Mouse (Mus musculus) testis, adult 2 months (tissue): Measurements from ENCODE around the gene Cdca4.

Source experiments
- CTCF ChIP-seq: fragments of 200-500 bp; IDR thresholded peaks from 2 replicates; pipeline ENCODE4 v1.5.1; 2012; ENCODE audit warnings: low read depth, mild to moderate bottlenecking, inconsistent platforms, low read length, moderate library complexity; ENCODE audit not compliant: control insufficient read depth, insufficient read depth, insufficient replicate concordance
- POLR2A ChIP-seq: fragments of 200-500 bp; IDR thresholded peaks from 2 replicates; pipeline ENCODE4 v1.6.1; 2012; ENCODE audit warnings: low read depth, mild to moderate bottlenecking, inconsistent platforms, low read length, moderate library complexity; ENCODE audit not compliant: control insufficient read depth

DNA sequence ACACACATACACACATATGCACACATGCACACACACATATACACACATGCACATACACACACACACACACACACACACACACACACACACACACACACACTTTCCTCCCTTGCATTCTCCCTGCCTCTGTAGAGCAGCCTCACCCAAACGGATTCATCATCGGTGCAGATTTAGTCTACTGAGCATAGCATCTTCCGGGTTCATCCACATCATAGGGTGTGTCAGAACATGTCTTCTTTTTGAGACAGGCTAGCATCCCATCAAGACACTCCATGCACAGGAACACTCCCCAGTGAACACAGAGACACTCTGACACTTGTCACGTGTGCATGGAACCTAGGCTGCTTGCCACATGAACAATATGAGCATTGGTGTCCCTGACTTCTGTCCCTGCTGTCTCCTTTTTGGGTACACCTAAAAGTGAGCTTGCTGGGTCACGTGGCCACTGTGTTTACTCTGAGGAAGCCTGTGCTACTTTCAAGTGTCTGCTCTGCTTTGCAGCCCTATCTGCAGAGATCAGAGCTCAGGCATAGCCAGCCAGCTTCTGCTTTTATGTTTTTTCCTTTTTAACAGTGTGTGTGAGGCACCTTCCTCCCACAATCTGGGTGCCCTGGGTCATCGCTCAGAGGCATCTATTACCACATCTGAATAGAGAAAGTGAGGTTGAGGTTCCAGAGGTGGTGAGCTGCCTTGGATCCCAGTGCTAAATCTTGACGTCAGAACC, 25.5 kb upstream of the Cdca4 start:
- TF ChIP-seq CTCF = no peak
- no peak for TF ChIP-seq POLR2A
